Mouse (Mus musculus) frontal cortex, postnatal 10 days (tissue): ENCODE measurements around the gene Znrf1.
"Not testable (repeated sequence)": the region's sequence is repeated elsewhere in the genome, so short reads cannot be mapped to it uniquely, and the experiment has no call there.

Source experiments
- DNase-seq, 2 experiments: peaks; one replicate each; pipeline ENCODE4 v3.0.0; 2022; ENCODE audit warnings: low spot score in 2 of 2, mixed read lengths in 1 of 2

Znrf1 gene

DNA sequence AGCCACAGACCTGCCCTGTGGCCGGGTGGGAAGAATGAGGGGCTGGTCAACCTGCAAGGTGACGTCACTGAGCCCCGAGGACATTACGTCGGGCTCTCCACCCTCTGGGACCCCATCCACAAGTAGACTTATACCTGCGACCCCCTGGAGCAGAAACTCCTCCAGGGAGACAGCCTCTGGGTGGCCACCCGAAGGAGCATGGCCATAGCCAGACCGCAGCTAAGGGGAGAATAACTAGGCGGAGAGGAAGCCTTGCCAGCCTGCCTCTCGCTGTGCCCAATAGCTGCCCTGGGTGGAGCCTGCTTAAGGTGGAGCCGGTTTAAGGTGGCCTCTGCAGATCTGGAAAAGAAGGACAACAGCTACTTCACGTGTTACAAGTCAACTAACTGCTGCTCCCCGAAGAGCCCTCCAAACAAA, 94.2 kb downstream of the Znrf1 start, which contains the start of gene Ldhd:
Gene Ldhd, minus strand, starts transcription at position 270 of the 417 bp plus-strand sequence.
- peak in 1 of 2 experiments; percentile 48 for DNase-seq

- DNase-seq = no peak
Observed at GRCm38 (mm10) chr8:111631589-111631988, 95.7 kb downstream of the Znrf1 start.

DNA sequence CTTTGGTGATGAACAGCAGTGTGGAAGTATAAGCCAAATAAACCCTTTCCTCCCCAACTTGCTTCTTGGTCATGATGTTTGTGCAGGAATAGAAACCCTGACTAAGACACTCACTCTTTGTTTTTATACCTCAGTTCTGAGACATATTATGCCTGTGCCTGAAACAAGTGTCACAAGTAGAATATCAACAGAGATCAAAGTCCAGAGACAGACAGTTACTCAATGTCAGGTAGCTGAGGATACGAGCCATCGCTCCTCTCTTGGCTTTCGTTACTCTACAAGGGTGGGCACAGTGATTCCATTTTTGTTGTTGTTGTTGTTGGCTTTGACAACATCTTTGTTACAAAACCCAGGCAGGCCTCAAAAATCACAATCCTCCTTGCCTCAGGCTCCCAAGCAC, 97.1 kb downstream of the Znrf1 start:
- no peak for DNase-seq

GRCm38 (mm10) chr8:111638086-111638485, 102.2 kb downstream of the Znrf1 start:
- DNase-seq = no peak

GRCm38 (mm10) chr8:111641064-111641463, 105.2 kb downstream of the Znrf1 start:
- no peak for DNase-seq

DNA sequence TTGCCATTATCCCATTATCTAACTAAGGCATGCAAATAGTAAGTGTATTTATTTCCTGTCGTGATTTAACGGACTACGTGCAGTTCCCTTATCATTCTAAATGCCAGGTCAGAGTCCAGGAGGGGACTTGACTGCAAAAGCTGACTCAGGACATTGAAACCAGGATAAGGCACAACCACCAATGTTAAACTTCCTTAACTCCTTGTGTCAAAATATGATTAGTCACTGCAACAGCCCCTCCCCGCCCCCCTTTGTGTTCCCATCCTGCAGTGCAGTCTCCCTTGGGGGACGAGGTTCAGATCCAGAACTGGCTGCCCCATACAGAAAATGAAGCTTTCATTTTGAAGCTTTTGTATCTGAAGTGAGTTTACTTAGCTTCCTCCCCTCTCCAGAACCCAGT, 106.6 kb downstream of the Znrf1 start:
- no peak for DNase-seq

DNA sequence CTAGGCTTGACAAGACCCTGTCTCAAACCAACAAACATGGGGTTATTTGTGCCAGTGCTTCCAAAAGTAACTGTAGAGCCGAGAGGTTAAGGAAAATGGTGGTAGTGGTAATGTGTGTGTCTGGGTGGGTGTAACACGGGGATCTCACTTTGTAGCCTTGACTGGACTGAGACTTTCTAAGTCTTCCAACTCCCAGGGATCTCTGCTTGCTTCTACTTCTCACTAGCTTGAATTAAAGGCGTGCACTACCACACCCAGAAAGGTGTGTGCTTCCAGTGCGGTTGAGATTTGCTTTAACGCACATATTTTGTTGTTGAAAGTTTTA, 107.0 kb downstream of the Znrf1 start:
- no peak for DNase-seq

GRCm38 (mm10) chr8:111643264-111644141, 107.6 kb downstream of the Znrf1 start, which contains the start of gene Zfp1:
TSS of gene Zfp1 (plus strand) at chr8:111643401.
- DNase-seq = peak; percentile 91 to 95

GRCm38 (mm10) chr8:111644286-111645051, 108.6 kb downstream of the Znrf1 start:
- DNase-seq = not testable (repeated sequence)

GRCm38 (mm10) chr8:111645715-111646114, 109.8 kb downstream of the Znrf1 start:
- no peak for DNase-seq

- DNase-seq = no peak
Observed at GRCm38 (mm10) chr8:111648834-111649233, 112.9 kb downstream of the Znrf1 start.

- no peak for DNase-seq
Observed at GRCm38 (mm10) chr8:111650651-111651050, 114.8 kb downstream of the Znrf1 start.

DNA sequence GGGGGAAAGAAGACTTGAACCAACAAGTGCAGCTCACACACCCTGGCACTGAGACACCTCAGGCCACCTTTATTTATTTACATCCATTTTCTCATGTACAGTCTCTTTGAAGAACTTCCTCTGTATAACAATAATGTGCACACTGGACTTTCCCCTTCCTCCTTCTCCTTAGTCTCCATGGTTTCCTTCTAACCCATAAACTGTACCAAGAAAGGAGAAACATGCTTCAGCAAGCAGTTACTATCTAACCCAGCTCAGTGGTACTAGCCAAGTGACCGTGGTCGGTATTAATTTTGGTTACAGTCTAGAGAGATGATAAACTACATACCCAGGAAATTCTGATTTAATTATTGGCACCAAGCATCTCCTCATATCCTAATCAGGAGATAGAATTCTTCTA, 117.6 kb downstream of the Znrf1 start:
- DNase-seq = no peak

GRCm38 (mm10) chr8:111657312-111657854, 121.5 kb downstream of the Znrf1 start:
- no peak for DNase-seq

- no peak for DNase-seq
Observed at GRCm38 (mm10) chr8:111658819-111659423, 123.0 kb downstream of the Znrf1 start.

GRCm38 (mm10) chr8:111662473-111662872, 126.6 kb downstream of the Znrf1 start:
- peak; percentile 36 to 57 for DNase-seq

GRCm38 (mm10) chr8:111666751-111667150, 130.9 kb downstream of the Znrf1 start:
- DNase-seq = no peak
